Mouse (Mus musculus): ENCODE results near the gene Mterf4. TPM values are rescaled to one million over a fixed set of nuclear protein-coding genes. Genes with fewer than 3 reads are reported as not detected.
"Not testable (repeated sequence)": the region's sequence is repeated elsewhere in the genome, so short reads cannot be mapped to it uniquely, and the experiment has no call there.

Gene Mterf4
- total RNA-seq (2021), result 10 to 100 TPM; 20.6 to 23.4 TPM
- long read RNA-seq, experiment 1, transcript Mterf4-201 (4 exons, 1,366 nt), result major isoform, 12 of 20 reads
- long read RNA-seq, experiment 1, partial matches to known transcripts, result 3 of 20 reads
- long read RNA-seq, experiment 1, other reads (novel, unspliced or antisense), result 1 of 20 reads
- long read RNA-seq, experiment 2, transcript Mterf4-201 (4 exons, 1,366 nt), result major isoform, 11 of 15 reads
- long read RNA-seq, experiment 2, partial matches to known transcripts, result 1 of 15 reads
- long read RNA-seq, experiment 2, other reads (novel, unspliced or antisense), result 1 of 15 reads

DNA sequence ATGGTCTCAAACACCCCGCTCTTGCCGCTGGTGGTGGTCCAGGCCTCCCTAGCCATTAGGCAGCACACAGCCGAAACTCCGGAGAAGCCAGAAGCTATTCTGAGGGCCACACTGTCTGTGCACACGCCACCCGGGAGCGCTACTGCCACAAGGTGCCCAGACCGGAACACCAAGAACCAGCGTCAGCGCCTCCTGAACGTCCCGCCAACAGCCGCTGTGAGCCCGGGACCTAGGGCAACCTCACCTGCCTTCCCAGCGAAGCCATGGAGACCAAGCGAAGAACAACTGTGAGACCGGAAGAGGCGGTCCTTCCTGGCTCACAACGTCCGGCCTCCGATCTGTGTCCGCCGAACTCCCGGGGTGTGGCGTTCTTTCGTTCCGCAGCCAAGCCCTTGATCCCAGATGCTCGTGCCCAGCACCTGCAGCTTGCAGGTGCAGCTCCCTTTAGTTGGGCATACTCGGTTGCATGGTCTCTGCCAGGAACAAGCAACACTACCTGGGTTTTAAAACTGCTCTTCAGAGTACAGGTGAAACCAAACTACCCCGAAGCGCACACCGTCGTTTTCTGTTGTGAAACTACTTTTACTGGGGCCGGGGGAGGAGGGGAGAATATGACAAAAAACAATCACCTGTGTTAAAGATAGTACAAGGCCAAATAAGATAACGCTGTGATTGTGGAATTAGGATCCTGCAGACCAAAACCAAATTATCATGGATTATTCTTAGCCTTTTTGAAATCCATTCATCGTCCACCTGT lies at the start of gene Mterf4:
Gene Mterf4 (minus strand): TSS at position 335 of the 757 bp plus-strand sequence.
- DNase-seq (ENCODE audit: low spot score in 2 of 2), result peak; percentile 77 to 79

DNA sequence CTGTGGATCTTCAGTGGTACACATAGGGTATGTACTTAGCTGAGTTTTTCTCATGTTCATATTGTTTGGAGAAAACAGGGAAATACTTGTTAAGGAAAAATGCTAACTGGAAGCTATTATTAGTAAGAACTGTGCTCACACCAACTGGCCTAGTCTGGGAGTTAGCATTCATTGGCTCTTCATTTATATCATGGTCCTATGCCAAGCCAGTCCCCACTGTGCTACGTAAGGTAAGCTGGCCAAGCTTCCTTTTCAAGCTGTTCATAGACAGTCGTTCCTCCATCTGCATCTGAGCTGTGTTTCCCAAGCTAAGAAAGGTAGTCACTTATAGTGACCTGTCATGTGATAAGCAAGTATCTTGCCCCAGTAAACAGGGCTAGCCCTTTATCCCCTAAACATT lies 47.0 kb upstream of the Mterf4 start:
- peak in 1 of 2 experiments; percentile 64 for DNase-seq (ENCODE audit: low spot score in 2 of 2)

DNA sequence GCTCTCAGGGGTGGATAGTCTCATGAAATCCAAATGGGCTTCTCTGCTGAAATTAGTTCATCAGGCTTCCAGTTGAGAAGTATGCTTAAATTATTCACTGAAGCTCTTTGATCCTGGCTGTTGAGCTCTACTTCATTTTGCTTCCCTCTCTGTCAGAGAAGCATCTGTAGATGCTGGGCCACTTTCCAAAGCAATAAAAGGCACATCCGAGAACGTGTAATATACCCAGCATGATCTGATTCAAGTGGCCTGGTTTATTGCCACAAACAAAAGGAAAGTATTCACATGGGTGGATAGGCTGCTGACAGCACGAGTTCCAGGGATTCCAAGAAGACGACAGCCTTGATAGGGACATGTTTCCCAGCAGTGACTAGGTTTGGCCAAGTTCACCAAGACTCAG lies 44.0 kb upstream of the Mterf4 start:
- DNase-seq (ENCODE audit: low spot score in 2 of 2), result peak in 1 of 2 experiments; percentile 18

DNA sequence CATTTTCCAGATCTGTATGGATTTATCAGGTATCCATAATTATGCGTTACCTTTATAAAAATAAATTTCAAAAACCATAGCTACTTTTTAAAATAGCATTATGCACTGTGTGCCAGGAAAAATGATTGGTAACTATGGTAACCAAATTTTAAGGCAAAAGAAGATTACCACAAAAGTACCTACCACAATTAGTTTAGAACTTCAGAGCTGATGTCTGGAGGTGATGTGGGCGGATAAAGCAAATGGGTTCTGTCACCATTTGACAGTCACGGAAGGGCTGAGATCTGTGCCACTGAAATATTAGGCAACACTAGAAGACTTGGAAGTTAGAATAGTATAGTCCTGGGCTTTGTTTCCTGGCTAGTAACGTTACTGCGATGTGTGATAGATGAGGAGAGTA lies 41.5 kb upstream of the Mterf4 start:
- DNase-seq (ENCODE audit: low spot score in 2 of 2), result no peak

DNA sequence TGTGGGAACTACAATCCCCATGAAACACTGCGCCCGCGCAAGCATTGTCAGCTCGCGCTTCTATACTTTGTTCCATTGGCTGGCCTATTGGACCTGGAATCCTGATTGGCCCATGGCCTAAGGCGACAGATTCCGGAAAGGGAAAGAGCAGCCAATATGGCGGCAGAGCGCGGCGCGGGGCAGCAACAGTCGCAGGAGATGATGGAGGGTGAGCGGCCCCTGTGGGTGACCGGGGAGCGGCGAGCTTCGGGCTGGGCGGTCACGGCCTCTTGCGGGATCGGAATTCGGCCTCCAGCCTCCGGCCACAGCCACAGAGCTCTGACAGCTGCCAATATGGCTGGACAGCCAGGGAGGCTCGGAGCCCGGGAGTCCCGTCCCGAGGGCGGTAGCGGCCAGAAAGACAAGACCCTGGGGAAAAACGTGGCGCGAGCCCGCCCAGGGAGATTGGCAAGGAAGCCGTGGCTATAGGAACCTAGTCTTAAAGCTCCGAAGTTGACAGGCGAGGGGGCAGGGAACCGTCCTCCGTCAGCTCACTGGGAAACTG lies 37.9 kb upstream of the Mterf4 start:
- DNase-seq (ENCODE audit: low spot score in 2 of 2), result peak; percentile 93 to 98

DNA sequence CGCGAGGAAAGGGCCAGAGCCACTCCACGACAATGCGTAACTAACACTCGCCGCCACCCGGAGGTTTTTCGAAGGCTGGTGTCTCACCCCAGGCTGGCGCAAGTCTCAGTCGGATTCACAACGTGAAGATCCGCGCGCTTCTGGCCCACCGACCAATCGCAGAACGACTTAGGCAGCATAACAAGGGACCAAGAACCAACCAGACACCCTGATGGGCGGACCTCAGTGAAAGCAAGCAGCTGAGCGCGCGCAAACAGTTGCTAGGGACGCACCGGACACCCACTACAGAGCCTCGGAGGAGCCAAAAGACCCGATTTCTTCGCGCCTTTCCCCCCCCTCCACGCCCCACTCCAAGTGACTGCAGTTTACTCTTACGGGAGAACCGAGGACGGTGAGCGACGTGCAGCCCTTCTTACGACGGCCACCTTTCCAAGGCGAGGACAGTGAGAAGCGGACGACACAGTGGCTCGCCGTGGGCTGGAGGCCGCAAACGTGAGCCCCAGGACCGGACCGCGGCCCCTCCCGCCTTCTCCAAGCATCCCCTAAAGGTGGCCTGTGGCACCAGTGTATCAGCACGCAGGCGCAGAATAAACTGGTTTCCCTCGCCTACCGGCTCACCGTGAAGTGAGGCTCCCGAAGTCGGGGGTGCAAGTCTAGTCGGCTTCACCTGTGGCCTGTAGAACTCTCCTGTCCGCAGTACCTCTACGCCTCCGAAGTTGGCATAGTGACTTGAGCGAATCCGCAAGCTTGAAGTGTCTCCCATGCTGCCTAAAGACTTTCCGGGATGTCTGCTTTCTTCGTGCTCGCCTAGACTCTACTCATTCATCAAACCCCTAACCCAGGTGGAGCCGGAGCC lies 37.2 kb upstream of the Mterf4 start, which contains the start of the genes Ppp1r7 and Pask:
Gene Ppp1r7 (plus strand): TSS at position 207 of the 856 bp plus-strand sequence.
Gene Pask (minus strand): TSS at position 835 of the 856 bp plus-strand sequence.
- DNase-seq (ENCODE audit: low spot score in 2 of 2), result peak; percentile 91 to 97

DNA sequence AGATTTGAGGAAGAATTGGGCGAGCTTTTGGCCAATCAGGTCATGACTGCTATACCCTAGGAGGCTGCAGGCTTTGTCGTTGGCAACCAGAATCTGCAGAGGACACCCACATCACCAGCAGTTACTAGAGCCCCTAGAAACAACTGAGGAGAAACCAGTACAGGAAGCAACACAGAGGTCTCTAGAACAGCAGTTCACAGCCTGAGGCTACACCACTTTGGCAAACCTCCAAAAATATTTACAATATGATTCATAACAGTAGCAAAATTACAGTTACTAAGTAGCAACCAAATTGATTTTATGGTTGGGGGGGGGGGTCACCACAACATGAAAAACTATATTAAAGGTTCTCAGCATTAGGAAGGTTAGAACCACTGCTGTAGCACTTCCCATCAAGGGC lies 28.9 kb upstream of the Mterf4 start:
- DNase-seq (ENCODE audit: low spot score in 2 of 2), result no peak

DNA sequence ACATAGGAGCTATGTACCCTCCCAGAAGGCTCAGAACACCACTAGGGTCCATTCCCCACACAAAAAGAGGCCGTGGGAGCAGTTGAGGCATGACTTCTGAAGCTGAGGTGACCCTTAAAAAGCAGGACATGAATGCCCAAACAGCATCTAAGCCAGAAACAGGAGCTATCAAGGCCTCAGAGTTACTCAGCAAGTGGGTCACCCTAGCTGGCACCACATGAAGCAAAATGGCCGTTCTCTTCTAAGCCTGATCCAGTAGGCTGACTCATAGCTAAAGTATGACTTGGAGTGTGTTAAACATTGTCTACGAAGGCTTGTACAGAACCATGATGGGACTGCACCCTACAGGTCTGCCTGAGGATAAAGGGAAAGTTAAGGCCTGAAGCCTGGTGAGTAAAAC lies 20.7 kb upstream of the Mterf4 start:
- DNase-seq (ENCODE audit: low spot score in 2 of 2), result no peak

DNA sequence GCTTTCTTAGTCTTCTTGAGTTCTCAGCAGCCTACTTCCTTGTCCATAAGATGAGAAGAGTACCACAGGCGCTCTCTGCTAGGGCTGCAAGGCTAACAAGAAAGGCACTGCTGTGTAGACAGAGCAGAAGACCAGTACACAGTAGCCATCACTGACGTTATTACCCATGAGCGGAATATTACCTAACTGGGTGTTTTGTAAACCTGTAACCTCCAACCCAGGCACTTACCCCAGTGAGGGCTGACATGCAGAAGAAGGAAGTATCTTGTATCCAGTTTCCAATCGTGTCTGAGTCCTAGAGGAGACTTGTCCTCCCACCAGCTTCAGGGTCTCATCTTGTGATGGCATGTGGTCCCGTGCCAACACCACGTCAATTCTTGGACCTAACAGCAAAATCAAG lies 18.3 kb upstream of the Mterf4 start:
- DNase-seq (ENCODE audit: low spot score in 2 of 2), result no peak

DNA sequence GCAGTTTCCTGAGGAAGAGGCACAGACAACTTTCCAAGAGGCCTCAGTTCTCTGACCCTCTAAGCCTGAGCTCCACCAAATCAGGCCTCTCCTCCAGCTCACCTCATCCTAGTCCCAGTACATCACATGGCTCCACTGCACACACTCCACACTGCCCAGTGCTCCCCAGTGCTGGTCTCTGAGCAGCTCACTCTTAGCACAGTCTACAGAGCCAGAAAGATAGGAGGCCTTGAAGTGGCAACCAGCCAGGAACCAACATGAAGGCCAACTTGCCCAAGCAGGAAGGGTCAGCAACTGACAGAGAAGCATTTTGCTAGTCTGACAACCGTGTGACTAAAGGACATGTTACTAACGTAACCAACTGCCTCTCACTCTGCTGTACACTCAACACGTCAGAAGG lies 5.1 kb downstream of the Mterf4 start:
- no peak for DNase-seq (ENCODE audit: low spot score in 2 of 2)

DNA sequence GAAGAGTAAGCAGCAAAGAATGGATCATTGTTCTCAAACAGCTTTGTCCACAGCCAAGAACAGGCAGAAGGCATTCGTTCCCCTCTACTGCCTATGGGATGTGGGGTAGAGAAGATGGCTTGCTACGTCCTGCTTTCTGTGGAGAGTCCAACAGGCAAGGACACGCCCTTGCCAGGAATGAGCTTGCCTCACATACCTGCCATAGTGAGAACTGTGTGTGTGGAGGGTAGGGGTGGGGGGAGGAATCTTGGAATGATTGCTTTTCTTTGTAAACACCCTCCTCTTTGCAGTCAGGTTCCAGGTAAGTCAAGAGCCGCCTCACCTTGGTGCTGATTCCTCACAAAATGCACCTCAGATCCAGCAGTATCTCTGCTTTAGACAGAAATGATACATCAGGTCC lies 5.9 kb downstream of the Mterf4 start:
- DNase-seq (ENCODE audit: low spot score in 2 of 2), result no peak

DNA sequence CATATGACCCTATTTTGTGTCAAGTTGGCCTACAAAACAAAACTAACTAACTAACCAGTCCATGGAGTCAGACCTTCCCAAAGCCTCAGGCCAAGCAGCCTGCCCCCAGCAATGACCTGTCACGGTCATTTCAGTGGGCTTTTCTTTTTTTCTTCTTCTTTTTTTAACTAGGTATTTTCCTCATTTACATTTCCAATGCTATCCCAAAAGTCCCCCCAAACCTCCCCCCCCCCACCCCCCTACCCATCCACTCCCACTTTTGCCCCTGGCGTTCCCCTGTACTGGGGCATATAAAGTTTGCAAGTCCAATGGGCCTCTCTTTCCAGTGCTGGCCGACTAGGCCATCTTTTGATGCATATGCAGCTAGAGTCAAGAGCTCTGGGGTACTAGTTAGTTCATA lies 11.2 kb downstream of the Mterf4 start:
- not testable (repeated sequence) for DNase-seq (ENCODE audit: low spot score in 2 of 2)

DNA sequence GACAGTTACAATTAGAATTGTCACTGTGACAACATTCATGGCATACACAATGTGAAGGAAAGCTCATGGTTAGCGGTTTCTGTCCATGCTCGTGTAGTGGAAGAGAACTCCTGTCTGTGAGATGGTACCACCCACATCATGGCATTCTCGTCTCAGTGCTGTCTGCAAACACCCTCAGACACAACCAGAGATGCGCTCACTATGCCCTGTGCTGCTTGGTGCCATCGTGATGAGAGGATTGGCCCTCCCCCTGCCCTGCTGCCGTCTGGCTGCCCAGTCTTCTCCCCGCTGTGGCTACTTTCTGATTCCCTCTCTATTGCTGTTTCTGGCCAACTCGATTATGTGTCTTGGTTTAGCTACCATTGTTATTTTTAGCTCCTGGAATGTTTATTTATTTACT lies 13.7 kb downstream of the Mterf4 start:
- DNase-seq (ENCODE audit: low spot score in 2 of 2), result no peak

DNA sequence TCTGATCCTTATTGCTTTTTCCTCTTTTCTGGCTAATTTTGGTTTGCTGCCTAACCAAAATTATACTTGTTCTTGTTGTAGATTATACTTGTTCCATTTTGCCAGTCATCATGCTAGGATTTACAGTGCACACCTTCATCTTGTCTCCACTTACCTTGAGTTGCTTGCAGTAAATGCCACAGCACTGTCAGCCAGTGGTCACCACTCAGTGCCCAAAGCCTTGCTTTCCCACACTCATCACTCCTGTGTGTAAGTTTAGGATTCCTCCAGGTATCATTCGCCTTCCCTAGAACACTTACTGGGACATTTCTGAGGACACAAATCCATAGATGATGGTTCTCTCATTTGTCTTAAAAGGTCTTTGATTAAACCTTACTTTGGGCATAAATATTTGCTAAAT lies 14.1 kb downstream of the Mterf4 start:
- no peak for DNase-seq (ENCODE audit: low spot score in 2 of 2)

DNA sequence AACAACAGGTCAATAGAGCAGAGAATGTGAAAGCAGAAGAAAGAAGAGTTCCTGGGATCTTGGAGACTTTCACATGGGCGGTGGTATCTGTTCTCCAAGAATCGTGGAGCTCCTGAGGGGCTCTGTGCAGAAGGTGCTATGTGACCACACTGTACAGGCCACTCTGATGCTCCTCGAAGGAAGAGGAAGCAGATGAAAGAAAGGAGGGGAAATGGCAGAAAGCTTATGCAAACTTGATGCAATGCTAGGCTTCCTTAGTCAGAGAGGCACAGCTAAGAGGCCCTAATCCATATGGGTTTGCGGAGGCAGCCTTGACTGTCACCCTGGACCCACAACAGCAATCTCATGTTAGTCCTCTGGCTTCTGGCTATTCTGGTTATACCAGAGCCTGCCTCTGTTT lies 14.8 kb downstream of the Mterf4 start:
- DNase-seq (ENCODE audit: low spot score in 2 of 2), result no peak

DNA sequence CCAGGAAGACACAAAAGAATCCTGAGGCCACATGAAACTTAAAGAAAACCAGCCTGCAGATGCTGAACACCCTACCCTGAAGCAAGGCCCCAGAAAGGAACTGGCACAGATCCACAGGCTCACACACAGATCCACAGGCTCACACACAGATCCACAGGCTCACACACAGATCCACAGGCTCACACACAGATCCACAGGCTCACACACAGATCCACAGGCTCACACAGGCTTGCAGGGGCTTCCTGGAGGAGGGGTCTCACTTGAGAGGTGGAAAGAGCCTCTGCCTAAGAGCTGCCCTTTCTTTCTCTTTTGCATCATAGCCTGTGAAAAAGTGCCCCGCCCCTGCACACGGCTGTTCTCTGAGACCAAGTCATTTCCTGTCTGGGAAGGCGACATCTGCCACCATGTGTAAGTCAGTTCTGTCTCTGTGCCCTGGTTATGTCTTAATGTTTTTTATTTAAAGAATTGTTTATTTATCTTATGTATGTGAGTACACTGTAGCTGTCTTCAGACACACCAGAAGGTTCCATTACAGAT lies 16.0 kb downstream of the Mterf4 start:
- no peak for DNase-seq (ENCODE audit: low spot score in 2 of 2)

DNA sequence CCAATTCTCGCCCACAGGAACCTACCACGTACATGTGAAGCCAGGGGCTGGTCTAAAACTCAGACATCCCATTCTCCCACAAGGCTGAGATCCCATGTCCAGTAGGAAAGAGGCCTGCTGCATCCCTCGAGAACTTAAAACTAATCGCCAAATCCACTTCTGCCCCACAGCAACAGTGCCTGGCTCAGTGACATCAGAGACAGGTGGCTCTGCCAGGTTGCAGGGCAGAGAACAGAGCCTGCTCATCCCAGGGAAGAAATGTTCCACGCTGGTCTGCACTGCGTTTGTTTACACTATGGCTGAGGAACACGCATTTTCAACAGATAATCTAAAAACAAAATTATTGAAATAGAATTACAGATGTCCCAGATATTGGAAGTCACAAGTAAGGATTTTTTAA lies 28.7 kb downstream of the Mterf4 start:
- DNase-seq (ENCODE audit: low spot score in 2 of 2), result no peak

DNA sequence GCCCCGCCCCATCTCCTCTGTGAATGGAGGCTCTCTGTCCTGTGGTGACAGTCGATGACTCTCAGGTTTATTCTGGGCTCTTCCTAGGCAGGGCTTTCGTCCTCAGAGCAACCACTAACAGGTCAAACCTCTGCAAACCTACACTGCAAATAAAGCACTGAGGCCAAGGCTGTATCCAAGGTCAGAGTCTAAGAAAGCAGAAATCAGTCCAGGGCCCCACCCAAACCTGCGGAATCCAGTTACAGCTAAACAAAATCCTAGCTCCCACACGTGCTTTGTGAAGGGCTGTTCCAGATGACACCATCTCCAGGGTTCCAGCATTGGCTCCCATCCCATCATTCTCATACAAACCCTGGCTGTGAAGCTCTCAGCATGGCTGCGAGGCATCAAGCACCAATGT lies 30.2 kb downstream of the Mterf4 start:
- DNase-seq (ENCODE audit: low spot score in 2 of 2), result peak in 1 of 2 experiments; percentile 6

DNA sequence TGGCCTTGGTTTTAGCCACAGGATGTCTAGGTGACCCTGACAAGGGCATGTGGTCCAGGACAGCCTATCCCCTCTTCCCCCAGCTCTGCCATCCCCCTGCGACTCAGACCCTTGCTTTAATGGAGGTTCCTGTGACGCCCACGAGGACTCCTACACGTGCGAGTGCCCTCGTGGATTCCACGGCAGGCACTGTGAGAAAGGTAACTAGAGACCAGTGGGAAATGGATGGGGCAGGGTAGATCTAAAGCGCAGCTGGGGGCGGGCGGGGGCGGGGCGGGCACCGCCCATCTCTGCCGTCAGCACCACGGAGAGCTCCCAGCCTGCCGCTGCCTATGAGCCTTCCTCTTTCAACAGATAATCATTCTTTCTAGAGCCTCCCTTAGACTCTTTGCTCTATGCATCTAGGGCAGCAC lies 33.3 kb downstream of the Mterf4 start:
- no peak for DNase-seq (ENCODE audit: low spot score in 2 of 2)

DNA sequence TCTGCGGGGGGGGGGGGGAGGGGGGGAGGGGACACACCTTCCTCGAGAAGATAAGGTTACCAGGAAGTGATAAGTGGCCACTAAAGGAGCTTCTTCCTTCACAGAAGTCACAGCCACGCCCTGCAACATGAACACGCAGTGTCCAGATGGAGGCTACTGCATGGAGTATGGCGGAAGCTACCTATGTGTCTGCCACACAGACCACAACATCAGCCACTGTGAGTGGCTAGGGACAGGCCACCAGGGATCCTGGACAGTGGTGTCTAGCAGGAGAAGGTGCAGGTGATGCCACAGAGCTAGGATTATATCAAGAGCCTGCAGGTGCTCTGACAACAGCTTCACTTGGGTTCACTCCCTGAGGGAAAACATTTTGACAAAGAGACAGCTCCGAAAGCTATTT lies 34.0 kb downstream of the Mterf4 start:
- no peak for DNase-seq (ENCODE audit: low spot score in 2 of 2)
